8 mouse cellular contexts compared by ENCODE assay signal in genomic region chr17:21008382-21009331, GRCm38 (mm10). TPM values are rescaled to one million over a fixed set of nuclear protein-coding genes. Genes with fewer than 3 reads are reported as not detected.
DNase-seq lines count a peak whose midpoint lies in the region; ATAC-seq lines count a peak whose summit lies in the region.

Gene Zfp160 (plus strand): TSS chr17:21008903.

- peak within 1 kb of the TSS; percentile 91 for H3K27ac ChIP-seq in hindbrain, embryonic 16.5 days (ENCODE audit: low read depth, low read length)
- peak within 1 kb of the TSS; percentile 56 for H3K27ac ChIP-seq in macrophage

- peak; percentile 98 for ATAC-seq in hindbrain, embryonic 16.5 days

- peaks cover 34% of the 10 kb centered on the region for H3K79me2 ChIP-seq in macrophage (ENCODE audit: inconsistent target)

- peak within 1 kb of the TSS; percentile 78 for H3K4me2 ChIP-seq in hindbrain, embryonic 16.5 days (ENCODE audit: low read length)

- H3K36me3 ChIP-seq in hindbrain, embryonic 16.5 days (ENCODE audit: control insufficient read depth, insufficient read depth, low read length): peaks cover 10% of the 10 kb centered on the region; the same call in 1 of the 2 replicates
- peaks cover 14% of the 10 kb centered on the region; the same call in 1 of the 2 replicates for H3K36me3 ChIP-seq in macrophage (ENCODE audit: inconsistent target)

- DNase-seq in WW6 (ENCODE audit: low read depth, low spot score): peak; percentile 57
- peak; percentile 62 to 82 for DNase-seq in cerebellum, postnatal 4 days (ENCODE audit: low spot score in 2 of 2)
- peak; percentile 88 for DNase-seq in gastrocnemius, adult 18-20 months (ENCODE audit: low spot score)
- peak; percentile 90 to 93 for DNase-seq in left cerebral cortex, adult 18-20 months (ENCODE audit: low spot score in 2 of 2)
- DNase-seq in right cerebral cortex, adult 18-20 months: peak; percentile 94
- peak; percentile 29 for DNase-seq in urinary bladder, postnatal 10 days (ENCODE audit: low spot score)

- H3K9ac ChIP-seq in hindbrain, embryonic 16.5 days (ENCODE audit: low read depth, low read length): peak within 1 kb of the TSS; percentile 88

- H3K4me1 ChIP-seq in hindbrain, embryonic 16.5 days (ENCODE audit: control insufficient read depth, insufficient read depth, low read depth, low read length): peaks cover 9% of the 10 kb centered on the region

- H3K27me3 ChIP-seq in hindbrain, embryonic 16.5 days (replicated peaks; ENCODE audit: control insufficient read depth, insufficient read depth, low read length): no peaks in the 10 kb centered on the region

- 6% methylated on average over 36 of the region's 36 CpGs for WGBS in hindbrain, embryonic 16.5 days
- WGBS in macrophage (ENCODE audit: missing documents): 7% methylated on average over 36 of the region's 36 CpGs

- H3K9me3 ChIP-seq in hindbrain, embryonic 16.5 days (ENCODE audit: control insufficient read depth, low read length): no peaks in the 10 kb centered on the region

- peak within 1 kb of the TSS; percentile 71 for H3K4me3 ChIP-seq in hindbrain, embryonic 16.5 days (ENCODE audit: low read length)
- H3K4me3 ChIP-seq in macrophage (ENCODE audit: inconsistent target): peak within 1 kb of the TSS; percentile 98

RNA-seq across cellular contexts. Expression of gene Zfp160, which starts in this region (rescaled TPM):
- 1 to 10 TPM; 5.6 to 6.6 TPM for total RNA-seq in gastrocnemius, adult 18-20 months (2021)
- polyA plus RNA-seq in hindbrain, embryonic 16.5 days (2015; fragmentation: Nextera tagmentation; extraction: Ambion mirVana): 13.7 and 15.4 TPM in 2 replicates
- total RNA-seq in left cerebral cortex, adult 18-20 months (2021): 10 to 100 TPM; 17.0 to 18.5 TPM
- total RNA-seq in macrophage (2018; cell fraction: chromatin; rRNA removed): 100 to 1,000 TPM in 10 of 26 experiments, 10 to 100 TPM in 16; 24.2 to 157 (median 83.9) TPM
- 10 to 100 TPM in 17 of 26 experiments, 1 to 10 TPM in 9; 3.7 to 16.2 (median 11.8) TPM for total RNA-seq in macrophage (2018; cell fraction: cytosol; rRNA removed)
- 10 to 100 TPM; 20.4 to 90.1 (median 59.2) TPM for total RNA-seq in macrophage (2018; cell fraction: nucleus; rRNA removed)
- polyA plus RNA-seq in macrophage (2018): 10.6 to 13.8 TPM (median 12.7 TPM) in 3 replicates

Comparison
In these comparisons a context has a peak if more than half of its experiments do, and no peak if none do; other contexts are left out.
1. Peak in every context shown above with its lines: DNase-seq, ATAC-seq, H3K4me3 ChIP-seq and H3K27ac ChIP-seq.
2. DNase-seq: peak in every context shown above with its lines; median percentile 94 in right cerebral cortex, adult 18-20 months; 92 in left cerebral cortex, adult 18-20 months; 88 in gastrocnemius, adult 18-20 months; 72 in cerebellum, postnatal 4 days; 57 in WW6; 29 in urinary bladder, postnatal 10 days.